Mouse (Mus musculus) lung, embryonic 16.5 days (tissue): ENCODE data around the gene Ankrd35. TPM values are rescaled to one million over a fixed set of nuclear protein-coding genes. Genes with fewer than 3 reads are reported as not detected.
A peak's percentile ranks its signal among the peaks of the same experiment; 100 is the strongest.

ENCODE experiments used
- ATAC-seq: fragments of 200-750 bp; cut with Nextera tagmentation; 2 replicates; pipeline ENCODE4 v1.8.0; 2017; ENCODE audit warnings: low read depth, mild to moderate bottlenecking, moderate library complexity
- H3K27ac ChIP-seq: fragments of 300-500 bp; sonication (generic); 2 replicates; pipeline ENCODE4 v1.5.1; 2014; ENCODE audit warnings: mild to moderate bottlenecking, control low read depth, low read length
- H3K27me3 ChIP-seq: fragments of 300-500 bp; sonication (generic); 2 replicates; pipeline ENCODE4 v1.6.1; 2014; ENCODE audit warnings: low read depth, low read length, mixed read lengths; ENCODE audit not compliant: control insufficient read depth, insufficient read depth
- H3K36me3 ChIP-seq: fragments of 300-500 bp; sonication (generic); 2 replicates; pipeline ENCODE4 v1.6.1; 2014; ENCODE audit warnings: low read length; ENCODE audit not compliant: control insufficient read depth, insufficient read depth
- H3K4me1 ChIP-seq: fragments of 300-500 bp; sonication (generic); replicated peaks from 2 replicates; pipeline ENCODE4 v1.6.1; 2014; ENCODE audit warnings: low read length, mixed read lengths; ENCODE audit not compliant: control insufficient read depth, insufficient read depth
- H3K4me2 ChIP-seq: fragments of 300-500 bp; sonication (generic); 2 replicates; pipeline ENCODE4 v1.6.1; 2014; ENCODE audit warnings: low read depth, low read length, control low read depth
- H3K4me3 ChIP-seq: fragments of 300-500 bp; sonication (generic); 2 replicates; pipeline ENCODE4 v1.5.1; 2014; ENCODE audit warnings: mild to moderate bottlenecking, low read length, control low read depth
- H3K9ac ChIP-seq: fragments of 300-500 bp; sonication (generic); 2 replicates; pipeline ENCODE4 v1.6.1; 2014; ENCODE audit warnings: low read length, control low read depth
- H3K9me3 ChIP-seq: fragments of 300-500 bp; sonication (generic); 2 replicates; pipeline ENCODE4 v1.6.1; 2016; ENCODE audit warnings: low read length; ENCODE audit not compliant: control insufficient read depth
- WGBS: fragments of 180-500 bp; shearing (Covaris S2); extraction: QIAGEN DNeasy Blood & Tissue Kit; methylation state at CpG from one replicate; pipeline ENCODE4 v1.1.7; 2014; 5-methylcytosine and 5-hydroxymethylcytosine counted together
- polyA plus RNA-seq: library from polyadenylated mRNA; unstranded; fragments of >200 nt; fragmentation: Nextera tagmentation; extraction: Ambion mirVana; gene quantifications from 2 replicates; pipeline ENCODE4 v1.2.1, GENCODE M21; 2015

The Ankrd35 gene
- polyA plus RNA-seq, 1 experiment from 2014 or later = 0.36 TPM

DNA sequence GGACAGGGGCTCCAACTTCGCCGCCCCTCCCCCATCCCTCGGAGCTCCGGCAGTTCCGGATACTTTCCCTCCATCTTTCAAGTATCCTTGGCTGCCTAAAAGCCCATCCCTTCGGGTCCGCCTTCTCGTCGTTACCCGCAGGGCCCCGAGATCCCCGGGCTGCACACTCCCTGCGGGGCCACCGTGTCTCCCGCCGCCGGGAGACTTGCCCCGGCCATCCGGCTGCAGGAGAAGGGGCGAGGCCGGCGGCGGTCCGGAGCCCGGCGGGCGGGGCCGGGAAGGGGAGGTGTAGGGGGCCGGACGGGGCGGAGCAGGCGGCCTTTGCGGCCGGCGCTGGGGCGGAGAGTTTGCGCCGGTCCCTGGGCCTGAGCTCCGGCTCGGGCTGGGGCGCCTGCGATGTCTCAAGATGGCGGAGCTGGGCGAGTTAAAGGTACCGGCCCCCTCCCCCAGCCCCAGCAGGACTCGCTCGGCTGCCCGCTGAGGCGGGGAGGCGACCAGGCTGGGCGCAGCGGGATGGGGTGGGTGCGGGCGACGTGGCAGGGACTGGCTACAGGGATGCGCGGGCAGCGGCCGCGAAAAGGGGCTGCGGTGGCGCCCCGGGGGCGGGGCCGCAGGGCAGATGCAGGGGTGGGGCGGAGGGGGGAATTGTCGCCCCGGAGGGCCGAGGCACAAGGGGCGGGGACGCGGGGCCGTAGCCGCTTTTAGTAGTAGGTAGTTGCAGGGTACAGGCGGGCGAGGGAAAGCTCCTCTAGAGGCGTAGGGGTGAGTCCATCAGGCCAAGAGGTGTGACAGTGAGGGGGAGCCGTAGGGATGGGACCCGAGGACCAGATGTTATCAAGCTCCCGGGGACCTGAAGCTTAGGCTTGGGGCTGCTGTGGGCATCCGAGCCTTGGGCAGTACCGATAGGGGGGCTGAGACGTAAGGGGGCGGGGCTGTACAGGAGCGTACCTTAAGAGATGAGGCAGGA is 27.1 kb downstream of the Ankrd35 start:
- Histone ChIP-seq H3K4me2 (peak overlapping the region; percentile 94), H3K27me3 (no peaks in the 10 kb centered on the region), H3K9ac (peak overlapping the region; percentile 92), H3K4me1 (peaks cover 20% of the 10 kb centered on the region), H3K4me3 (peak overlapping the region; percentile 89), H3K36me3 (peaks cover 13% of the 10 kb centered on the region; the same call in 1 of the 2 replicates), H3K9me3 (no peaks in the 10 kb centered on the region), H3K27ac (peak overlapping the region; percentile 94)
- under 1% methylated on average over 66 of the region's 85 CpGs for WGBS
- ATAC-seq = peak; percentile 95

- no peak overlapping the region for H3K4me2 ChIP-seq
Observed at GRCm38 (mm10) chr3:96698993-96699690, 29.2 kb downstream of the Ankrd35 start.

GRCm38 (mm10) chr3:96700376-96700775 is 30.4 kb downstream of the Ankrd35 start:
- Histone ChIP-seq H3K27me3 (no peaks in the 10 kb centered on the region), H3K9me3 (no peaks in the 10 kb centered on the region), H3K27ac (no peak overlapping the region), H3K9ac (no peak overlapping the region), H3K4me3 (no peak overlapping the region), H3K4me1 (peaks cover 14% of the 10 kb centered on the region), H3K4me2 (no peak overlapping the region), H3K36me3 (peaks cover 36% of the 10 kb centered on the region)
- 58% methylated on average over 7 of the region's 7 CpGs for WGBS
- ATAC-seq = no peak

More at GRCm38 (mm10) chr3:96698993-96699690, 29.2 kb downstream of the Ankrd35 start:
- Histone ChIP-seq H3K27me3 (no peaks in the 10 kb centered on the region), H3K4me3 (no peak overlapping the region), H3K27ac (no peak overlapping the region), H3K9ac (no peak overlapping the region), H3K4me1 (peaks cover 17% of the 10 kb centered on the region), H3K9me3 (no peaks in the 10 kb centered on the region), H3K36me3 (peaks cover 25% of the 10 kb centered on the region)
- 51% methylated on average over 19 of the region's 19 CpGs for WGBS
- ATAC-seq = no peak

GRCm38 (mm10) chr3:96701003-96701402 is 31.1 kb downstream of the Ankrd35 start:
- no peaks in the 10 kb centered on the region for H3K27me3 ChIP-seq
- ATAC-seq = no peak
- 88% methylated on average over 4 of the region's 4 CpGs for WGBS
- H3K4me2 ChIP-seq = no peak overlapping the region
- H3K36me3 ChIP-seq = peaks cover 38% of the 10 kb centered on the region
- no peak overlapping the region for H3K4me3 ChIP-seq
- H3K9ac ChIP-seq = no peak overlapping the region
- H3K4me1 ChIP-seq = peaks cover 11% of the 10 kb centered on the region
- no peaks in the 10 kb centered on the region for H3K9me3 ChIP-seq
- H3K27ac ChIP-seq = no peak overlapping the region

DNA sequence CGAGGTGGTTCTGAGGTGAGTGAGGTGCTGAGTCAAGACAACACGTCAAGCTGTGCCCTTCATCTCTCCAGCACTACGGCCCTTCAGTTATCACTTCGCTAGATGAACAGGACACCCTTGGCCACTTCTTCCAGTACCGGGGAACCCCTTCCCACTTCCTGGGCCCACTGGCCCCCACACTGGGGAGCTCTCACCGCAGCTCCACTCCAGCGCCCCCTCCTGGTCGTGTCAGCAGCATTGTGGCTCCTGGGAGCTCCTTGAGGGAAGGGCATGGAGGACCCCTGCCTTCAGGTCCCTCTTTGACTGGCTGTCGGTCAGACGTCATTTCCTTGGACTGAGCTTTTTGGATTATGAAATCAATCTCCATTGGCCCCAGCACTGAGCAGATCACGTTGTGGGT is 34.8 kb downstream of the Ankrd35 start:
- WGBS = 63% methylated on average over 11 of the region's 11 CpGs
- peaks cover 5% of the 10 kb centered on the region for H3K27me3 ChIP-seq
- H3K27ac ChIP-seq = no peak overlapping the region
- no peak for ATAC-seq
- H3K4me3 ChIP-seq = no peak overlapping the region
- H3K9me3 ChIP-seq = no peaks in the 10 kb centered on the region
- no peak overlapping the region for H3K9ac ChIP-seq
- no peak overlapping the region for H3K4me2 ChIP-seq
- H3K36me3 ChIP-seq = peaks cover 36% of the 10 kb centered on the region
- no peaks in the 10 kb centered on the region for H3K4me1 ChIP-seq

- Histone ChIP-seq H3K4me2 (no peak overlapping the region), H3K9ac (no peak overlapping the region), H3K36me3 (peaks cover 43% of the 10 kb centered on the region), H3K9me3 (no peaks in the 10 kb centered on the region), H3K4me3 (no peak overlapping the region), H3K27ac (no peak overlapping the region), H3K27me3 (peaks cover 5% of the 10 kb centered on the region), H3K4me1 (no peaks in the 10 kb centered on the region)
- 94% methylated on average over 11 of the region's 11 CpGs for WGBS
- no peak for ATAC-seq
Observed at GRCm38 (mm10) chr3:96706217-96706616, 36.3 kb downstream of the Ankrd35 start.

- H3K36me3 ChIP-seq = peaks cover 43% of the 10 kb centered on the region
- no peak for ATAC-seq
- 66% methylated on average over 7 of the region's 7 CpGs for WGBS
Observed at GRCm38 (mm10) chr3:96706984-96707383, 37.1 kb downstream of the Ankrd35 start.

DNA sequence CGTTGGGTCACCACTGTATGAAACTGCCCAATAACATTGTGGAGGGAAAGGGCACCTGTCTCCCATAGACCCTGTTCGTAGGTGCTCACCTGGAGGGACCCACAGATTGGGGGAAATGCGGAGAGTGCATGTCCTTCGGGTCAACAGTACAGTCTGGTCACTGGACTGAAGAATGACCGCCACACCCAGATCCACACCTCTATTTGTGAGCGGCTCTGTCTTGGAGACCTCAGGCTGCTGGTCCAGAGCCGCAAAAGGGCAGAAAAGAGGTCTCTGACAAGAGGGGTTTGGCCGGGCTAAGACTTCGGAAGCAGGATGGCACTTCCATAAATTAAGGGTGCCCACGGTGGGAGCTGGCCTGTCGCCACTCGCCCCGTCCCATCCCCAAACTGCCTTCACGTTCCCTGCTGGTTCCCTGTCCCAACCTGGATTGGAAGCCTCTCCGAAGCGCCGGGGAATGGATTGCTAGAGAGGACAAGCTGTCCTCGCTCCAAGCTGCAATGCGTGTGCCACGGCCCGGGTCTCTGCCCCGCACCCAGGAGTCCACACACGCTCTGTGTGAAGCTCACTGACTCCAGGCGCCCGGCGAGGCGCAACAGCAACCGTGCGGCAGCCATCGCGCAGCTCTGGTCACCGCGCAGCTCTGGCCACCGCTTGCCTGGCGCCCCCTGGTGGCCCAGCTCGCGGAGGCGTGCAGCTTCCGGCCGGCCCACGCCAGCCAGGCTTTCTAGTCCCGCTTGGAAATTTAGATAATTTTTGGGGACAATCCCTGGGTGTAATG is 38.2 kb downstream of the Ankrd35 start, which contains the start of gene Nudt17:
Gene Nudt17 (minus strand): TSS at position 660 of the 781 bp plus-strand sequence.
- Histone ChIP-seq H3K9me3 (no peaks in the 10 kb centered on the region), H3K4me1 (no peaks in the 10 kb centered on the region)

More at GRCm38 (mm10) chr3:96706984-96707383, 37.1 kb downstream of the Ankrd35 start:
- H3K4me1 ChIP-seq = no peaks in the 10 kb centered on the region
- H3K9ac ChIP-seq = no peak overlapping the region
- no peak overlapping the region for H3K27ac ChIP-seq
- H3K4me2 ChIP-seq = no peak overlapping the region
- no peaks in the 10 kb centered on the region for H3K9me3 ChIP-seq
- peaks cover 5% of the 10 kb centered on the region for H3K27me3 ChIP-seq
- H3K4me3 ChIP-seq = no peak overlapping the region

More for the DNA sequence above, 38.2 kb downstream of the Ankrd35 start, which contains the start of gene Nudt17:
- Histone ChIP-seq H3K27me3 (peaks cover 5% of the 10 kb centered on the region), H3K4me2 (peak within 1 kb of the TSS; percentile 98), H3K4me3 (peak within 1 kb of the TSS; percentile 60), H3K36me3 (peaks cover 41% of the 10 kb centered on the region), H3K9ac (peak within 1 kb of the TSS; percentile 82), H3K27ac (no peak within 1 kb of the TSS)
- 4% methylated on average over 42 of the region's 42 CpGs for WGBS
- peak; percentile 93 for ATAC-seq
